Mouse (Mus musculus): ENCODE measurements around the gene Gm37240. TPM values are rescaled to one million over a fixed set of nuclear protein-coding genes. Genes with fewer than 3 reads are reported as not detected.

Gm37240 gene
- polyA plus RNA-seq, 1 experiment: not detected

GRCm38 (mm10) chr3:85532376-85532775 lies 354.9 kb downstream of the Gm37240 start:
- 59% methylated on average over 3 of the region's 3 CpGs for WGBS
- H3K4me1 ChIP-seq (ENCODE audit: control insufficient read depth, insufficient read depth, low read length): no peaks in the 10 kb centered on the region
- no peak overlapping the region for H3K4me3 ChIP-seq (ENCODE audit: insufficient read depth, low read depth, low read length)
- no peak overlapping the region for H3K27ac ChIP-seq (ENCODE audit: insufficient read depth, low read depth, low read length)
- TF ChIP-seq CTCF (IDR thresholded peaks at IDR 0.05; ENCODE audit: insufficient read depth, low read depth, low read length) (no peak), POLR2A (IDR thresholded peaks at IDR 0.05; ENCODE audit: insufficient read depth, low read depth, low read length) (no peak)

- Histone ChIP-seq H3K4me1 (ENCODE audit: control insufficient read depth, insufficient read depth, low read length) (no peaks in the 10 kb centered on the region), H3K4me3 (ENCODE audit: insufficient read depth, low read depth, low read length) (no peak overlapping the region), H3K27ac (ENCODE audit: insufficient read depth, low read depth, low read length) (no peak overlapping the region)
- WGBS: 85% methylated on average over 8 of the region's 8 CpGs
- no peak for TF ChIP-seq CTCF (IDR thresholded peaks at IDR 0.05; ENCODE audit: insufficient read depth, low read depth, low read length)
- TF ChIP-seq POLR2A (IDR thresholded peaks at IDR 0.05; ENCODE audit: insufficient read depth, low read depth, low read length): no peak
Observed at GRCm38 (mm10) chr3:85530601-85531161, 356.6 kb downstream of the Gm37240 start.

- Histone ChIP-seq H3K27ac (ENCODE audit: insufficient read depth, low read depth, low read length) (no peak overlapping the region), H3K4me3 (ENCODE audit: insufficient read depth, low read depth, low read length) (no peak overlapping the region), H3K4me1 (ENCODE audit: control insufficient read depth, insufficient read depth, low read length) (peaks cover 4% of the 10 kb centered on the region)
- 75% methylated on average over 1 of the region's 1 CpGs for WGBS
- TF ChIP-seq CTCF (IDR thresholded peaks at IDR 0.05; ENCODE audit: insufficient read depth, low read depth, low read length) (no peak), POLR2A (IDR thresholded peaks at IDR 0.05; ENCODE audit: insufficient read depth, low read depth, low read length) (no peak)
Observed at GRCm38 (mm10) chr3:85521311-85521907, 365.9 kb downstream of the Gm37240 start.

GRCm38 (mm10) chr3:85518668-85519067 lies 368.6 kb downstream of the Gm37240 start:
- H3K4me3 ChIP-seq (ENCODE audit: insufficient read depth, low read depth, low read length): no peak overlapping the region
- peaks cover 4% of the 10 kb centered on the region for H3K4me1 ChIP-seq (ENCODE audit: control insufficient read depth, insufficient read depth, low read length)
- 63% methylated on average over 8 of the region's 8 CpGs for WGBS
- TF ChIP-seq POLR2A (IDR thresholded peaks at IDR 0.05; ENCODE audit: insufficient read depth, low read depth, low read length): no peak
- TF ChIP-seq CTCF (IDR thresholded peaks at IDR 0.05; ENCODE audit: insufficient read depth, low read depth, low read length): no peak
- no peak overlapping the region for H3K27ac ChIP-seq (ENCODE audit: insufficient read depth, low read depth, low read length)

- TF ChIP-seq CTCF (IDR thresholded peaks at IDR 0.05; ENCODE audit: insufficient read depth, low read depth, low read length) (no peak), POLR2A (IDR thresholded peaks at IDR 0.05; ENCODE audit: insufficient read depth, low read depth, low read length) (no peak)
- no peak overlapping the region for H3K4me3 ChIP-seq (ENCODE audit: insufficient read depth, low read depth, low read length)
- peaks cover 4% of the 10 kb centered on the region for H3K4me1 ChIP-seq (ENCODE audit: control insufficient read depth, insufficient read depth, low read length)
- H3K27ac ChIP-seq (ENCODE audit: insufficient read depth, low read depth, low read length): no peak overlapping the region
- WGBS: 91% methylated on average over 1 of the region's 1 CpGs
Observed at GRCm38 (mm10) chr3:85518072-85518471, 369.2 kb downstream of the Gm37240 start.

- TF ChIP-seq CTCF (IDR thresholded peaks at IDR 0.05; ENCODE audit: insufficient read depth, low read depth, low read length): no peak
- TF ChIP-seq POLR2A (IDR thresholded peaks at IDR 0.05; ENCODE audit: insufficient read depth, low read depth, low read length): no peak
- Histone ChIP-seq H3K4me3 (ENCODE audit: insufficient read depth, low read depth, low read length) (no peak overlapping the region), H3K27ac (ENCODE audit: insufficient read depth, low read depth, low read length) (no peak overlapping the region), H3K4me1 (ENCODE audit: control insufficient read depth, insufficient read depth, low read length) (peaks cover 4% of the 10 kb centered on the region)
- 87% methylated on average over 11 of the region's 11 CpGs for WGBS
Observed at GRCm38 (mm10) chr3:85516739-85517396, 370.4 kb downstream of the Gm37240 start.

- WGBS: 91% methylated on average over 11 of the region's 11 CpGs
- Histone ChIP-seq H3K4me1 (ENCODE audit: control insufficient read depth, insufficient read depth, low read length) (peaks cover 4% of the 10 kb centered on the region), H3K4me3 (ENCODE audit: insufficient read depth, low read depth, low read length) (no peak overlapping the region), H3K27ac (ENCODE audit: insufficient read depth, low read depth, low read length) (no peak overlapping the region)
- no peak for TF ChIP-seq POLR2A (IDR thresholded peaks at IDR 0.05; ENCODE audit: insufficient read depth, low read depth, low read length)
- TF ChIP-seq CTCF (IDR thresholded peaks at IDR 0.05; ENCODE audit: insufficient read depth, low read depth, low read length): no peak
Observed at GRCm38 (mm10) chr3:85514700-85515099, 372.6 kb downstream of the Gm37240 start.

- 91% methylated on average over 5 of the region's 5 CpGs for WGBS
- TF ChIP-seq CTCF (IDR thresholded peaks at IDR 0.05; ENCODE audit: insufficient read depth, low read depth, low read length) (no peak), POLR2A (IDR thresholded peaks at IDR 0.05; ENCODE audit: insufficient read depth, low read depth, low read length) (no peak)
- H3K27ac ChIP-seq (ENCODE audit: insufficient read depth, low read depth, low read length): no peak overlapping the region
- no peaks in the 10 kb centered on the region for H3K4me1 ChIP-seq (ENCODE audit: control insufficient read depth, insufficient read depth, low read length)
- H3K4me3 ChIP-seq (ENCODE audit: insufficient read depth, low read depth, low read length): no peak overlapping the region
Observed at GRCm38 (mm10) chr3:85508717-85509279, 378.5 kb downstream of the Gm37240 start.

- no peak for TF ChIP-seq POLR2A (IDR thresholded peaks at IDR 0.05; ENCODE audit: insufficient read depth, low read depth, low read length)
- TF ChIP-seq CTCF (IDR thresholded peaks at IDR 0.05; ENCODE audit: insufficient read depth, low read depth, low read length): no peak
- 74% methylated on average over 3 of the region's 3 CpGs for WGBS
- Histone ChIP-seq H3K4me1 (ENCODE audit: control insufficient read depth, insufficient read depth, low read length) (no peaks in the 10 kb centered on the region), H3K27ac (ENCODE audit: insufficient read depth, low read depth, low read length) (no peak overlapping the region), H3K4me3 (ENCODE audit: insufficient read depth, low read depth, low read length) (no peak overlapping the region)
Observed at GRCm38 (mm10) chr3:85500096-85500495, 387.2 kb downstream of the Gm37240 start.

Measured in olfactory bulb, adult 2 months (tissue).